Mouse (Mus musculus): ENCODE measurements around the gene Prdm16.

DNA sequence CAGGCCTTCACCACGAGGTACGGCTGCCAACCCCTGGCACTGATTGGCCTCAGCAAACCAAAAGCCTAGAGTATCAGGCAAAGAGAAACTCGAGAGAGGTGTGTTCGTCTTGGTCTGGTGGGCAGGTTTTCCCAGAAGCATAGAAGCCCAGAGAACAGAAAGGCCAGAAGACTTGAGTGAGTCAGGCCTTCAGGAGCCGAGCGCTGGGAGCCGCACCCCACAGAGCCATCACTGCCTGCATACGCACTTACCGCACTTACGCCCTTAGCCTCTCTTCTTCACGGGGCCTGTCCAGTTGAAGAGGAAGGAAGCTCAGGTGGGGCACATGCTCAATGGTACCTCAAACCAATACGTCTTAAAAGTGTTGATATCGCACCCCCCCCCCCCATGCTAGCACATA is 53.0 kb downstream of the Prdm16 start:
- TF ChIP-seq CTCF (IDR thresholded peaks at IDR 0.05; ENCODE audit: control insufficient read depth, insufficient read depth, insufficient read length): no peak
- TF ChIP-seq MAX (IDR thresholded peaks at IDR 0.05): no peak
- no peak for TF ChIP-seq MYOG (IDR thresholded peaks at IDR 0.05; ENCODE audit: control insufficient read depth, extremely low read depth, insufficient read length)

Measured in C2C12 (cell line).